18 mouse cellular contexts compared by ENCODE assay signal in the genomic region with DNA sequence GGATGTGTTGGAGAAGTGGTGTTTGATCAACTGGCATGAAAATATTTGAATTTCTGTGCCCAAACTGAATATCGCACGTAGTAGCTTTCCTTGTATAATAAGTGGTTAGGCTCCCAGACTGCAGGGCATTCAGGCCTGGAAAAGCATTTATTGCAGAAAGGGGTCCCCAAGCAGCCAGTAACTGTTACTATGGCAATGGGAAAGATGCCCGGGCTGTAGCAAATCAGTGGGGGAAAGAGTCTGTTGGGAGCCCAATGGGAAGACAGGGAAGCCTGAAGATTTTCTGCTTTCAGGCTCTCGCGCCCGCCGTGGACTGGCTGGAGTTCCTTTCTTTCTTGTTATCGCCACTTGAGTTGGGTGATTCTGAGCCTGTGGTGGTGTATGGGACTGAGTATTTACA. TPM values are rescaled to one million over a fixed set of nuclear protein-coding genes. Genes with fewer than 3 reads are reported as not detected.
DNase-seq lines count a peak whose midpoint lies in the region; ATAC-seq and TF ChIP-seq lines count a peak whose summit lies in the region.
"Had no signal": no experiment of that assay in that cellular context is flagged by ENCODE, and none has a peak within 500 bp of the region (broad histone marks: within the 10 kb centered on the region; RNA-seq: fewer than 3 reads in every experiment).

No protein-coding gene starts in this region.

- TF ChIP-seq POLR2A in brain, embryonic 14.5 days (IDR thresholded peaks at IDR 0.05; ENCODE audit: borderline replicate concordance, extremely low read depth, insufficient read depth, insufficient read length, poor library complexity, severe bottlenecking): no peak

- peak; percentile 78 for ATAC-seq in forebrain, embryonic 15.5 days (replicated peaks)
- ATAC-seq in forebrain, embryonic 11.5 days (replicated peaks; ENCODE audit: low FRiP score): no peak
- 0 out of 2 replicates have a peak, but pooled peaks have one; percentile 36 for ATAC-seq in midbrain, postnatal 0 days (ENCODE audit: low FRiP score)
- no peak for ATAC-seq in kidney, embryonic 14.5 days (ENCODE audit: low FRiP score, low TSS enrichment)
- no peak for ATAC-seq in erythroid progenitor cell, adult 5-6 weeks (replicated peaks; ENCODE audit: low FRiP score, poor library complexity, severe bottlenecking)
- ATAC-seq: activated CD4-positive, CD25-positive, alpha-beta regulatory T cell, adult 4 months; intestine, embryonic 15.5 days had no signal

- no peak for TF ChIP-seq CTCF in brain, embryonic 14.5 days (IDR thresholded peaks at IDR 0.05; ENCODE audit: borderline replicate concordance, extremely low read depth, insufficient read depth, insufficient read length)
- no peak for TF ChIP-seq CTCF in layer of hippocampus, adult 2 months (conservative IDR thresholded peaks at IDR 0.05)
- TF ChIP-seq CTCF in midbrain, postnatal 0 days (IDR thresholded peaks at IDR 0.05): no peak

- peak overlapping the region; percentile 79 for H3K27ac ChIP-seq in forebrain, embryonic 15.5 days (replicated peaks)
- no peak overlapping the region for H3K27ac ChIP-seq in forebrain, embryonic 11.5 days (ENCODE audit: low read depth, low read length)
- peak overlapping the region; percentile 67 for H3K27ac ChIP-seq in layer of hippocampus, adult 2 months
- H3K27ac ChIP-seq in midbrain, postnatal 0 days (ENCODE audit: low read depth, low read length): peak overlapping the region; percentile 47; the same call in 1 of the 2 replicates
- H3K27ac ChIP-seq in kidney, embryonic 14.5 days (ENCODE audit: low read depth, low read length): no peak overlapping the region
- H3K27ac ChIP-seq: intestine, embryonic 15.5 days had no signal

- H3K36me3 ChIP-seq in forebrain, embryonic 15.5 days: 0 out of 2 replicates have a peak, but pooled peaks cover 4% of the 10 kb centered on the region
- no peaks in the 10 kb centered on the region for H3K36me3 ChIP-seq in forebrain, embryonic 11.5 days (ENCODE audit: control insufficient read depth, insufficient read depth, low read length)
- peaks cover 7% of the 10 kb centered on the region for H3K36me3 ChIP-seq in midbrain, postnatal 0 days (ENCODE audit: insufficient read depth, low read length)
- H3K36me3 ChIP-seq in kidney, embryonic 14.5 days (ENCODE audit: control insufficient read depth, insufficient read depth, low read length): no peaks in the 10 kb centered on the region
- H3K36me3 ChIP-seq: intestine, embryonic 15.5 days had no signal

- no peak overlapping the region for H3K9ac ChIP-seq in forebrain, embryonic 15.5 days (replicated peaks)
- no peak overlapping the region for H3K9ac ChIP-seq in forebrain, embryonic 11.5 days (ENCODE audit: low read length)
- no peak overlapping the region for H3K9ac ChIP-seq in midbrain, postnatal 0 days (replicated peaks; ENCODE audit: low read length, poor library complexity, severe bottlenecking)
- H3K9ac ChIP-seq in kidney, embryonic 14.5 days (ENCODE audit: low read depth, low read length): no peak overlapping the region
- H3K9ac ChIP-seq: intestine, embryonic 15.5 days had no signal

- peaks cover 21% of the 10 kb centered on the region for H3K4me1 ChIP-seq in forebrain, embryonic 15.5 days
- 0 out of 2 replicates have a peak, but pooled peaks cover 2% of the 10 kb centered on the region for H3K4me1 ChIP-seq in forebrain, embryonic 11.5 days (replicated peaks; ENCODE audit: control insufficient read depth, insufficient read depth, low read length)
- no peaks in the 10 kb centered on the region; the same call in 1 of the 2 replicates for H3K4me1 ChIP-seq in midbrain, postnatal 0 days (ENCODE audit: insufficient read depth, low read length)
- H3K4me1 ChIP-seq in kidney, embryonic 14.5 days (ENCODE audit: control insufficient read depth, insufficient read depth, low read length): no peaks in the 10 kb centered on the region
- H3K4me1 ChIP-seq: intestine, embryonic 15.5 days had no signal

- no peak for DNase-seq in forebrain, embryonic 11.5 days (ENCODE audit: low spot score)
- DNase-seq in brain, embryonic 14.5 days (ENCODE audit: low read depth): peak; percentile 90
- DNase-seq in layer of hippocampus, adult 2 months (ENCODE audit: low spot score in 2 of 2): peak; percentile 66 to 78
- peak; percentile 79 for DNase-seq in midbrain, postnatal 0 days (ENCODE audit: low spot score)
- no peak for DNase-seq in kidney, adult 11 months
- DNase-seq: kidney, postnatal 25 days; liver; thymus, postnatal 36 days had no signal

- no peaks in the 10 kb centered on the region for H3K27me3 ChIP-seq in forebrain, embryonic 15.5 days
- H3K27me3 ChIP-seq in forebrain, embryonic 11.5 days (ENCODE audit: control insufficient read depth, insufficient read depth, low read length): no peaks in the 10 kb centered on the region
- no peaks in the 10 kb centered on the region for H3K27me3 ChIP-seq in midbrain, postnatal 0 days (ENCODE audit: insufficient read depth, low read length)
- H3K27me3 ChIP-seq in kidney, embryonic 14.5 days (ENCODE audit: control insufficient read depth, insufficient read depth, low read length): no peaks in the 10 kb centered on the region
- H3K27me3 ChIP-seq: intestine, embryonic 15.5 days had no signal

- 0 out of 2 replicates have a peak overlapping the region, but pooled peaks have one; percentile 6 for H3K4me3 ChIP-seq in forebrain, embryonic 15.5 days
- no peak overlapping the region for H3K4me3 ChIP-seq in forebrain, embryonic 11.5 days (ENCODE audit: low read depth, low read length)
- peak overlapping the region; percentile 35; the same call in 1 of the 2 replicates for H3K4me3 ChIP-seq in layer of hippocampus, adult 2 months
- H3K4me3 ChIP-seq in midbrain, postnatal 0 days (ENCODE audit: low read depth, low read length): no peak overlapping the region
- H3K4me3 ChIP-seq in kidney, embryonic 14.5 days (ENCODE audit: low read length): no peak overlapping the region
- H3K4me3 ChIP-seq: intestine, embryonic 15.5 days had no signal

- H3K4me2 ChIP-seq in forebrain, embryonic 15.5 days (replicated peaks): peak overlapping the region; percentile 35
- no peak overlapping the region for H3K4me2 ChIP-seq in forebrain, embryonic 11.5 days (ENCODE audit: low read depth, low read length, severe bottlenecking)
- H3K4me2 ChIP-seq in midbrain, postnatal 0 days (ENCODE audit: low read depth, low read length, poor library complexity, severe bottlenecking): peak overlapping the region; percentile 22; the same call in 1 of the 2 replicates
- H3K4me2 ChIP-seq in kidney, embryonic 14.5 days (replicated peaks; ENCODE audit: low read depth, low read length): no peak overlapping the region
- H3K4me2 ChIP-seq: intestine, embryonic 15.5 days had no signal

- WGBS in forebrain, embryonic 15.5 days: 45% methylated on average over 8 of the region's 8 CpGs
- 87% methylated on average over 8 of the region's 8 CpGs for WGBS in forebrain, embryonic 11.5 days
- WGBS in midbrain, postnatal 0 days: 54% methylated on average over 8 of the region's 8 CpGs
- 89% methylated on average over 8 of the region's 8 CpGs for WGBS in kidney, embryonic 14.5 days

- H3K9me3 ChIP-seq in forebrain, embryonic 15.5 days: no peaks in the 10 kb centered on the region
- no peaks in the 10 kb centered on the region for H3K9me3 ChIP-seq in forebrain, embryonic 11.5 days (ENCODE audit: control insufficient read depth, low read length)
- H3K9me3 ChIP-seq in midbrain, postnatal 0 days (ENCODE audit: low read length): no peaks in the 10 kb centered on the region
- no peaks in the 10 kb centered on the region for H3K9me3 ChIP-seq in kidney, embryonic 14.5 days (ENCODE audit: control insufficient read depth, low read length)
- H3K9me3 ChIP-seq: intestine, embryonic 15.5 days had no signal

RNA-seq across cellular contexts. Expression of gene Ece2, which starts 8.7 kb away (rescaled TPM):
- polyA plus RNA-seq in forebrain, embryonic 15.5 days (2015; fragmentation: Nextera tagmentation; extraction: Ambion mirVana): 11.9 and 12.7 TPM in 2 replicates
- polyA plus RNA-seq in forebrain, embryonic 11.5 days (2014; fragmentation: Nextera tagmentation; extraction: Ambion mirVana): 4.9 and 5.6 TPM in 2 replicates
- polyA plus RNA-seq in brain, embryonic 14.5 days (2012; rRNA removed): 27.3 and 27.7 TPM in 2 replicates
- total RNA-seq in layer of hippocampus, adult 2 months (2021): 10 to 100 TPM; 34.4 to 36.1 TPM
- 24.4 and 26.9 TPM in 2 replicates for total RNA-seq in midbrain, postnatal 0 days (2014; rRNA removed)
- polyA plus RNA-seq in midbrain, postnatal 0 days (2015; fragmentation: Nextera tagmentation; extraction: Ambion mirVana): 16.7 and 16.9 TPM in 2 replicates
- polyA plus RNA-seq in kidney, embryonic 14.5 days (2014; fragmentation: Nextera tagmentation; extraction: Ambion mirVana): 2.6 and 3.1 TPM in 2 replicates
- total RNA-seq in erythroid progenitor cell, adult 5-6 weeks (2015; ENCODE audit: low replicate concordance): not detected in 2 replicates
- not detected in 2 replicates for total RNA-seq in erythroid progenitor cell, adult 5-6 weeks (2017; ENCODE audit: low replicate concordance)
- polyA plus RNA-seq: activated CD4-positive, CD25-positive, alpha-beta regulatory T cell, adult 4 months had no signal

RNA-seq across cellular contexts. Expression of gene Psmd2, which starts 13.1 kb away (rescaled TPM):
- polyA plus RNA-seq in forebrain, embryonic 15.5 days (2015; fragmentation: Nextera tagmentation; extraction: Ambion mirVana): 379 and 388 TPM in 2 replicates
- polyA plus RNA-seq in forebrain, embryonic 11.5 days (2014; fragmentation: Nextera tagmentation; extraction: Ambion mirVana): 469 and 503 TPM in 2 replicates
- 215 and 226 TPM in 2 replicates for polyA plus RNA-seq in brain, embryonic 14.5 days (2012; rRNA removed)
- 100 to 1,000 TPM; 208 to 213 TPM for total RNA-seq in layer of hippocampus, adult 2 months (2021)
- total RNA-seq in midbrain, postnatal 0 days (2014; rRNA removed): 201 and 235 TPM in 2 replicates
- 311 and 316 TPM in 2 replicates for polyA plus RNA-seq in midbrain, postnatal 0 days (2015; fragmentation: Nextera tagmentation; extraction: Ambion mirVana)
- polyA plus RNA-seq in kidney, embryonic 14.5 days (2014; fragmentation: Nextera tagmentation; extraction: Ambion mirVana): 208 and 355 TPM in 2 replicates
- total RNA-seq in erythroid progenitor cell, adult 5-6 weeks (2015; ENCODE audit: low replicate concordance): 71.7 and 115 TPM in 2 replicates
- 125 and 131 TPM in 2 replicates for total RNA-seq in erythroid progenitor cell, adult 5-6 weeks (2017; ENCODE audit: low replicate concordance)

RNA-seq across cellular contexts. Expression of gene Camk2n2, which starts 17.3 kb away (rescaled TPM):
- 19.2 and 20.9 TPM in 2 replicates for polyA plus RNA-seq in forebrain, embryonic 15.5 days (2015; fragmentation: Nextera tagmentation; extraction: Ambion mirVana)
- 5.0 and 5.3 TPM in 2 replicates for polyA plus RNA-seq in forebrain, embryonic 11.5 days (2014; fragmentation: Nextera tagmentation; extraction: Ambion mirVana)
- 82.1 and 103 TPM in 2 replicates for polyA plus RNA-seq in brain, embryonic 14.5 days (2012; rRNA removed)
- 10 to 100 TPM; 69.1 to 84.4 TPM for total RNA-seq in layer of hippocampus, adult 2 months (2021)
- total RNA-seq in midbrain, postnatal 0 days (2014; rRNA removed): 86.3 and 111 TPM in 2 replicates
- 85.4 and 87.6 TPM in 2 replicates for polyA plus RNA-seq in midbrain, postnatal 0 days (2015; fragmentation: Nextera tagmentation; extraction: Ambion mirVana)
- 1.7 and 1.9 TPM in 2 replicates for polyA plus RNA-seq in kidney, embryonic 14.5 days (2014; fragmentation: Nextera tagmentation; extraction: Ambion mirVana)
- not detected in 2 replicates for total RNA-seq in erythroid progenitor cell, adult 5-6 weeks (2015; ENCODE audit: low replicate concordance)
- not detected in 2 replicates for total RNA-seq in erythroid progenitor cell, adult 5-6 weeks (2017; ENCODE audit: low replicate concordance)
- polyA plus RNA-seq: activated CD4-positive, CD25-positive, alpha-beta regulatory T cell, adult 4 months had no signal

RNA-seq across cellular contexts. Expression of gene Alg3, which starts 26.8 kb away (rescaled TPM):
- polyA plus RNA-seq in forebrain, embryonic 15.5 days (2015; fragmentation: Nextera tagmentation; extraction: Ambion mirVana): 30.5 and 34.0 TPM in 2 replicates
- 46.9 and 58.9 TPM in 2 replicates for polyA plus RNA-seq in forebrain, embryonic 11.5 days (2014; fragmentation: Nextera tagmentation; extraction: Ambion mirVana)
- polyA plus RNA-seq in brain, embryonic 14.5 days (2012; rRNA removed): 30.5 and 31.6 TPM in 2 replicates
- 10 to 100 TPM in 1 of 2 experiments, 1 to 10 TPM in 1; 9.7 to 15.4 TPM for total RNA-seq in layer of hippocampus, adult 2 months (2021)
- total RNA-seq in midbrain, postnatal 0 days (2014; rRNA removed): 21.3 and 38.2 TPM in 2 replicates
- polyA plus RNA-seq in midbrain, postnatal 0 days (2015; fragmentation: Nextera tagmentation; extraction: Ambion mirVana): 32.7 and 36.4 TPM in 2 replicates
- polyA plus RNA-seq in kidney, embryonic 14.5 days (2014; fragmentation: Nextera tagmentation; extraction: Ambion mirVana): 44.3 and 55.7 TPM in 2 replicates
- total RNA-seq in erythroid progenitor cell, adult 5-6 weeks (2015; ENCODE audit: low replicate concordance): 6.7 and 6.8 TPM in 2 replicates
- total RNA-seq in erythroid progenitor cell, adult 5-6 weeks (2017; ENCODE audit: low replicate concordance): 1.2 and 5.5 TPM in 2 replicates

RNA-seq across cellular contexts. Expression of gene Gm49333, which starts 27.0 kb away (rescaled TPM):
- polyA plus RNA-seq in forebrain, embryonic 15.5 days (2015; fragmentation: Nextera tagmentation; extraction: Ambion mirVana): not detected in 2 replicates
- polyA plus RNA-seq in forebrain, embryonic 11.5 days (2014; fragmentation: Nextera tagmentation; extraction: Ambion mirVana): 0.68 TPM in 1 of 2 replicates, not detected in the other
- not detected in 2 replicates for polyA plus RNA-seq in brain, embryonic 14.5 days (2012; rRNA removed)
- total RNA-seq in layer of hippocampus, adult 2 months (2021): not detected
- not detected in 2 replicates for total RNA-seq in midbrain, postnatal 0 days (2014; rRNA removed)
- polyA plus RNA-seq in midbrain, postnatal 0 days (2015; fragmentation: Nextera tagmentation; extraction: Ambion mirVana): not detected in 2 replicates
- polyA plus RNA-seq in kidney, embryonic 14.5 days (2014; fragmentation: Nextera tagmentation; extraction: Ambion mirVana): not detected in 2 replicates
- not detected in 2 replicates for total RNA-seq in erythroid progenitor cell, adult 5-6 weeks (2015; ENCODE audit: low replicate concordance)
- total RNA-seq in erythroid progenitor cell, adult 5-6 weeks (2017; ENCODE audit: low replicate concordance): not detected in 2 replicates
- total RNA-seq: gastrocnemius, postnatal 4 days; MEL had no signal
- polyA plus RNA-seq: activated CD4-positive, CD25-positive, alpha-beta regulatory T cell, adult 4 months; C2C12; cortical plate, adult 2 months; intestine, embryonic 15.5 days; lung, embryonic 16.5 days had no signal

Comparison
In these comparisons a context has a peak if more than half of its experiments do, and no peak if none do; other contexts are left out.
1. ATAC-seq: peak in forebrain, embryonic 15.5 days (single experiment) and midbrain, postnatal 0 days (single experiment); none in forebrain, embryonic 11.5 days (single experiment), kidney, embryonic 14.5 days (single experiment) and erythroid progenitor cell, adult 5-6 weeks (single experiment).
2. H3K27ac ChIP-seq: peak in forebrain, embryonic 15.5 days (single experiment), layer of hippocampus, adult 2 months (single experiment) and midbrain, postnatal 0 days (single experiment); none in forebrain, embryonic 11.5 days (single experiment) and kidney, embryonic 14.5 days (single experiment).
3. H3K4me2 ChIP-seq: peak in forebrain, embryonic 15.5 days (single experiment) and midbrain, postnatal 0 days (single experiment); none in forebrain, embryonic 11.5 days (single experiment) and kidney, embryonic 14.5 days (single experiment).
4. H3K4me3 ChIP-seq: peak in forebrain, embryonic 15.5 days (single experiment) and layer of hippocampus, adult 2 months (single experiment); none in forebrain, embryonic 11.5 days (single experiment), midbrain, postnatal 0 days (single experiment) and kidney, embryonic 14.5 days (single experiment).
5. DNase-seq: peak in brain, embryonic 14.5 days (single experiment), layer of hippocampus, adult 2 months (2 of 2) and midbrain, postnatal 0 days (single experiment); none in forebrain, embryonic 11.5 days (single experiment) and kidney, adult 11 months (single experiment).